Mouse (Mus musculus): ENCODE measurements around the gene Sfr1. TPM values are rescaled to one million over a fixed set of nuclear protein-coding genes. Genes with fewer than 3 reads are reported as not detected.

Sfr1 gene
- polyA plus RNA-seq, 1 experiment from 2014 or later, result 240 TPM

DNA sequence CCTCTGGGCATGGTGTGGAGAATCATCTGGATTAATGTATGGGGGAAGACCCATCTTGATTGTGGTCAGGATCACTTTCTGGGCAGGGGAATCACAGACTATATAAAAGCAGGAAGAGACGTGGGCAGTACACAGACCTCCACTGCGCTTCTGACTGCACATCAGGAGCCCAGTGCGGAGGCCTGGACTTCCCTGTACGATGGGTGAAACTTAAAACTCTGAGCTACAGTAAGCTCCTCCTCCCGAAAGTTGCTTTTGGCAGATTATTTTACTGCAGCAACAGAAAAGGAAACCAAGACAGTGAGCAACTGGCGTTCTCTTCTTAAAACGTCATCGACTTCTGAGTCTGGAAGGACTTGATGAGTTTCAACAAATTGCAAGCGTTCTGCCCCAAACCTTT lies 23.4 kb downstream of the Sfr1 start:
- H3K4me1 ChIP-seq (replicated peaks), result no peaks in the 10 kb centered on the region
- no peaks in the 10 kb centered on the region for H3K27me3 ChIP-seq (replicated peaks)
- no peak overlapping the region for H3K4me3 ChIP-seq (replicated peaks)
- no peak overlapping the region for H3K4me2 ChIP-seq (replicated peaks)
- 81% methylated on average over 9 of the region's 9 CpGs for WGBS
- no peak overlapping the region for H3K27ac ChIP-seq
- H3K9ac ChIP-seq, result no peak overlapping the region
- no peaks in the 10 kb centered on the region for H3K36me3 ChIP-seq
- no peaks in the 10 kb centered on the region for H3K9me3 ChIP-seq
- no peak for ATAC-seq

DNA sequence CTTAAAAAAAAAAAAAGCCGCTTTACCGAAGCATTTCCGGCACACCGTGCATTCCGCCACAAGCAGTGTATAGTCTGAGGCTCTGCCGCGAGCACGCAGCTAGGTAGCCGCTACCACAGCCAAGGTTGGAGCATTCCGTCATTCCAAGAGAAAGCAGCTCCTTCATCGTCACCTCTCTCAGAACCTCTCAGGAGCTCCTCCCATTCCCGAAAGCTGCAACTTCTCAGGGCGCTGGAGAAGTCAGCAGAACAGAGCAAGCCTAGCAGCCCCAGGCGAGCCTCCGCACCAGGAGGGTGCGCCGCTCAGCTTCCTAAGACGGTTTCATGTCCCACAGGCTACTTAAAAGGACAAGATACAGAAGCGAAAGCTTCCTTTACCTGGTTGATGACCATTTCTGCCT lies 24.1 kb downstream of the Sfr1 start:
- ATAC-seq, result no peak
- WGBS, result 62% methylated on average over 19 of the region's 19 CpGs
- H3K4me2 ChIP-seq (replicated peaks), result peak overlapping the region; percentile 44

DNA sequence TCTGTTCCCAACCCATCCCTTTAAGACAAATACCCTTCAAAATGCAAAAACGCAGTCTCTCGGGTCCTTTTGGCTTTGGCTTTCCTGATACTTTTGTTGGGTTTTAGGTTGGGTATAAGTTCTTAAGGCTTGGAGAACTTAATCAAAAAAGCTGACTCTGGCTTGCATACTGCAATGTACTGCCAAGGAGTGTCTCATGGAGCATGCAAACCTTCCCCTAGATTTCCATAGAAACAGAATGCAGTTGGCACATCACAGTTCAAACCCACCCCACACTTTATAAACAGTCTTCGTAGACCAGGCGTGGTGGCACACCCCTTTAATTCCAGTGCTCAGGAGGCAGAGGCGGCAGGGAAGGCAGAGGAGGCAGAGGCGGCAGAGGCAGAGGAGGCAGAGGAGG lies 46.4 kb downstream of the Sfr1 start:
- ATAC-seq, result no peak
- Histone ChIP-seq H3K4me2 (replicated peaks) (no peak overlapping the region), H3K27me3 (replicated peaks) (no peaks in the 10 kb centered on the region), H3K27ac (no peak overlapping the region), H3K9me3 (no peaks in the 10 kb centered on the region), H3K4me3 (replicated peaks) (no peak overlapping the region), H3K4me1 (replicated peaks) (no peaks in the 10 kb centered on the region), H3K9ac (no peak overlapping the region), H3K36me3 (no peaks in the 10 kb centered on the region)
- 69% methylated on average over 6 of the region's 6 CpGs for WGBS

More for the DNA sequence above, 24.1 kb downstream of the Sfr1 start:
- Histone ChIP-seq H3K9ac (no peak overlapping the region), H3K27me3 (replicated peaks) (no peaks in the 10 kb centered on the region), H3K4me3 (replicated peaks) (no peak overlapping the region; the same call in 1 of the 2 replicates), H3K9me3 (no peaks in the 10 kb centered on the region), H3K36me3 (no peaks in the 10 kb centered on the region), H3K4me1 (replicated peaks) (no peaks in the 10 kb centered on the region), H3K27ac (no peak overlapping the region)

DNA sequence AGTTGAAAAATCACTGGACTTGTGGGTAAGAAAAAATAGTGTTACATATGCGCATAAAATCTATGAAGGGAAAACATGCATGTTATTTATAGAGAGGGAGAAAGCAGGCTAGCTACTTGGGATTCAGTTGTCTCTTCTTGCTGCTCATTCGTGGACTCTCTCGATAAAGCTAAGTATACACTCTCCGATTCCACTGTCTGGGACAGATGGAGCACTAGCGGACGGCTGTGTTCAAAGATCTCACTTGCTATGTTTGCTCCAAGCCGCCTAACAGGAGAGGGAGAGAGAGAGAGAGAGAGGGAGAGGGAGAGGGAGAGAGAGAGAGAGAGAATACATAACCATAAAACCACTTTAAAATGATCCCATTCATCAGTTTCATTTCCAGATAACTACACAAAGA lies 48.7 kb downstream of the Sfr1 start:
- ATAC-seq, result no peak
- Histone ChIP-seq H3K9ac (no peak overlapping the region), H3K27ac (no peak overlapping the region), H3K36me3 (no peaks in the 10 kb centered on the region), H3K27me3 (replicated peaks) (no peaks in the 10 kb centered on the region), H3K4me3 (replicated peaks) (no peak overlapping the region), H3K4me2 (replicated peaks) (no peak overlapping the region), H3K4me1 (replicated peaks) (no peaks in the 10 kb centered on the region), H3K9me3 (no peaks in the 10 kb centered on the region)
- WGBS, result 88% methylated on average over 7 of the region's 7 CpGs

DNA sequence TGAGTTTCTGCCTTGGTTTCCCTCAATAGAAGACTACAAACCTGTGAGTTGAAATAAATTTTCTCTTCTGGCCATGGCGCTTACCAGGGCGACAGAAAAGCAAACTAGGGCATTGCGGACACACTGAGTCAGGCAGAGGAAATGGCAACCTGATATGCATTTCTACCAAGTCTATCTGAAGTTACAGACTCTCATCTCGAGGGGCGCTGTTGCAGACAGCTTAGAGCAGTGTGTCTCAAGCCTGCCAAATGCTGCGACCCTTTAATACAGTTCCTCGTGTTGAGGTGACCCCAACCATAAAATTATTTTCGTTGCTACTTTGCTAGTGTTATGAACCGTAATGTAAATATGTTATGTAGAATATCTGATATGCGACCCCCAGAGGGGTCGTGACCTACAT lies 49.5 kb downstream of the Sfr1 start:
- Histone ChIP-seq H3K4me3 (replicated peaks) (no peak overlapping the region), H3K36me3 (no peaks in the 10 kb centered on the region), H3K27me3 (replicated peaks) (no peaks in the 10 kb centered on the region), H3K9ac (no peak overlapping the region), H3K4me1 (replicated peaks) (no peaks in the 10 kb centered on the region), H3K4me2 (replicated peaks) (no peak overlapping the region), H3K9me3 (no peaks in the 10 kb centered on the region), H3K27ac (no peak overlapping the region)
- no peak for ATAC-seq
- 77% methylated on average over 11 of the region's 11 CpGs for WGBS

DNA sequence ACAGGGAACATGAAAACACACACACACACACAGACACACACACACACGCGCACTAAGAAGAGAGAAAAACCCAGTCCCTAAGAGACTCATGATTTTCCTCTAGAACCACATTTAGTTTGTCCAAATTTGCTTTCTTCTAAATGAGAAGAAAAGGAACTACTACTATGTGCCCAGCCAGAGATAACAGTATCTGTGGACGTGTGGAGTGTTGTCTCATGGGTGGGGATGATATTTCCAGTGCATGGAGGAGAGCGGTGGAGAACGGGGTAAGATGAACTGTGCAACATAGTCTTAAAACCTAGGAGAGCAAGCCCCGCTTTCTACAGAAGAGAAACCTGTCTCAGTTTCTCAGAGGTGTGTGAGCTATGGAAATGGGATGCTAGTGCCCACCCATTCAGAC lies 52.4 kb downstream of the Sfr1 start:
- H3K4me2 ChIP-seq (replicated peaks), result no peak overlapping the region
- no peaks in the 10 kb centered on the region for H3K9me3 ChIP-seq
- H3K27ac ChIP-seq, result no peak overlapping the region
- WGBS, result 88% methylated on average over 6 of the region's 6 CpGs
- no peaks in the 10 kb centered on the region for H3K27me3 ChIP-seq (replicated peaks)
- H3K4me1 ChIP-seq (replicated peaks), result no peaks in the 10 kb centered on the region
- H3K36me3 ChIP-seq, result no peaks in the 10 kb centered on the region
- no peak overlapping the region for H3K9ac ChIP-seq
- ATAC-seq, result no peak
- no peak overlapping the region for H3K4me3 ChIP-seq (replicated peaks)

Other genes starting within 250 kb of the Sfr1 start
- gene Stn1, start 194.2 kb upstream of the Sfr1 start, polyA plus RNA-seq (2015; fragmentation: Nextera tagmentation; extraction: Ambion mirVana), result 43.8 and 44.8 TPM in 2 replicates
- gene Slk, start 152.0 kb upstream of the Sfr1 start, polyA plus RNA-seq (2015; fragmentation: Nextera tagmentation; extraction: Ambion mirVana), result 13.0 and 13.6 TPM in 2 replicates
- gene Col17a1, start 39.6 kb upstream of the Sfr1 start, polyA plus RNA-seq (2015; fragmentation: Nextera tagmentation; extraction: Ambion mirVana), result 0.58 and 0.78 TPM in 2 replicates
- gene Gsto1, start 123.3 kb downstream of the Sfr1 start, polyA plus RNA-seq (2015; fragmentation: Nextera tagmentation; extraction: Ambion mirVana), result 468 and 476 TPM in 2 replicates
- gene Gsto2, start 133.9 kb downstream of the Sfr1 start, polyA plus RNA-seq (2015; fragmentation: Nextera tagmentation; extraction: Ambion mirVana), result 0.68 and 0.97 TPM in 2 replicates
- 0.11 and 0.28 TPM in 2 replicates for gene Cfap43, start 187.6 kb downstream of the Sfr1 start, polyA plus RNA-seq (2015; fragmentation: Nextera tagmentation; extraction: Ambion mirVana)
- 9.8 and 10.7 TPM in 2 replicates for gene Itprip, start 187.6 kb downstream of the Sfr1 start, polyA plus RNA-seq (2015; fragmentation: Nextera tagmentation; extraction: Ambion mirVana)
- gene Cfap58, start 206.0 kb downstream of the Sfr1 start, polyA plus RNA-seq (2015; fragmentation: Nextera tagmentation; extraction: Ambion mirVana), result not detected in 2 replicates